Mouse (Mus musculus) embryonic facial prominence, embryonic 10.5 days (tissue): ENCODE measurements around the gene Myo5a. TPM values are rescaled to one million over a fixed set of nuclear protein-coding genes. Genes with fewer than 3 reads are reported as not detected.
A peak's percentile ranks its signal among the peaks of the same experiment; 100 is the strongest.

Experiments used
- DNase-seq: peaks from one replicate; pipeline ENCODE4 v3.0.0-alpha.2; 2017; ENCODE audit warnings: low spot score
- H3K27ac ChIP-seq: fragments of 300-500 bp; sonication (generic); replicated peaks from 2 replicates; pipeline ENCODE4 v1.5.1; 2016; ENCODE audit warnings: mild to moderate bottlenecking
- H3K27me3 ChIP-seq: fragments of 300-500 bp; sonication (generic); replicated peaks from 2 replicates; pipeline ENCODE4 v1.6.1; 2016; ENCODE audit warnings: low read depth, mild to moderate bottlenecking; ENCODE audit not compliant: poor library complexity, severe bottlenecking
- H3K36me3 ChIP-seq: fragments of 300-500 bp; sonication (generic); replicated peaks from 2 replicates; pipeline ENCODE4 v1.6.1; 2016; ENCODE audit warnings: mild to moderate bottlenecking, moderate library complexity
- H3K4me1 ChIP-seq: fragments of 300-500 bp; sonication (generic); 2 replicates; pipeline ENCODE4 v1.6.1; 2016
- H3K4me3 ChIP-seq: fragments of 300-500 bp; sonication (generic); 2 replicates; pipeline ENCODE4 v1.5.1; 2016; ENCODE audit warnings: mild to moderate bottlenecking, moderate library complexity
- H3K9me3 ChIP-seq: fragments of 300-500 bp; sonication (generic); 2 replicates; pipeline ENCODE4 v1.6.1; 2016; ENCODE audit warnings: mild to moderate bottlenecking
- WGBS: fragments of 180-500 bp; shearing (Covaris S2); methylation state at CpG from one replicate; pipeline ENCODE4 v1.1.7; 2016; 5-methylcytosine and 5-hydroxymethylcytosine counted together
- polyA plus RNA-seq: library from polyadenylated mRNA; unstranded; fragments of >200 nt; fragmentation: Nextera tagmentation; extraction: Ambion mirVana; gene quantifications from 2 replicates; pipeline ENCODE4 v1.2.1, GENCODE M21; 2016

Myo5a gene
- polyA plus RNA-seq, 1 experiment from 2014 or later = 21.2 TPM

- WGBS = 85% methylated on average over 2 of the region's 2 CpGs
- peaks cover 17% of the 10 kb centered on the region for H3K4me1 ChIP-seq
- no peaks in the 10 kb centered on the region for H3K27me3 ChIP-seq
- no peaks in the 10 kb centered on the region for H3K9me3 ChIP-seq
- peaks cover 50% of the 10 kb centered on the region for H3K36me3 ChIP-seq
- no peak for DNase-seq
- H3K4me3 ChIP-seq = no peak overlapping the region
- no peak overlapping the region for H3K27ac ChIP-seq
Measured at GRCm38 (mm10) chr9:75041840-75042525, 28.8 kb upstream of the Myo5a start.

DNA sequence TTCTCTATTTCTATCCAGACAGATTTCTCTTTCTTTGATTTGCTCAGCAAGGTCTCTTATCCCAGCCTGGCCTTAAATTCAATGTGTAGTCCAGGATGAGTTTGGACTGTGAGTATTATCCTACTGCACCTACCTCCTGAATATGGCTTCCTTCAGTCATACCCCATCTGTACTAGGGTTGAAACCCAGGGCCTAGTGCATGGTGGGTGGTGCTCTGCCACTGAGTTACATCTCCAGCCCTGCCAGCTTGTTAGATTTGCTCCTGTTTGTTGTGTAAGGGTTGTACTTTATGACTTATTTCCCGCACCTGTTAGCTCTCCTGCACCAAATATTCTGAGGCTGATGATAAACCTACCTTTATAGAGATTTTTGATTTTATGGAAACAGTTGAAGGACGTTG is 27.6 kb upstream of the Myo5a start:
- Histone ChIP-seq H3K9me3 (no peaks in the 10 kb centered on the region), H3K27me3 (no peaks in the 10 kb centered on the region), H3K4me1 (peaks cover 12% of the 10 kb centered on the region), H3K4me3 (no peak overlapping the region), H3K36me3 (peaks cover 61% of the 10 kb centered on the region), H3K27ac (no peak overlapping the region)
- no peak for DNase-seq
- WGBS = 92% methylated on average over 2 of the region's 2 CpGs

DNA sequence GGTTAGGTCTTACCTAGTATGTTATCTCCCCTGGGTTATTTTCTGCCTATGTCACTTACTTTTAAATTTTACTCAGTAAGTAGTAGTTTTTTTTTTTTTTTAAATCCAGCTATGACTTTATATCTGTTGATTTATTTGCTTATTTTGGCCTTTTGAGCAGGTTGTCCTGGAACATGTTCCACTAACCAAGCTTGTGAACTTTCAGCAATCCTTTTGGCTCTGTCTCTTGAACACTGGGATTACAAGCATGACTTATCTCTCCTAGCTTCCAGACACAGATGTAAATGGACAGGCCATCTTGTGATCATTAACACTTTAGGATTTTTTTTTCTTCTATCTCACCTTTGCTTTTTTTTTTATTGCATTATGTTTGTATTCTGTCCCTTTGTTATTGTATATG is 23.7 kb upstream of the Myo5a start:
- no peaks in the 10 kb centered on the region for H3K9me3 ChIP-seq
- peaks cover 44% of the 10 kb centered on the region for H3K36me3 ChIP-seq
- DNase-seq = no peak
- H3K4me3 ChIP-seq = no peak overlapping the region
- H3K4me1 ChIP-seq = no peaks in the 10 kb centered on the region
- no peak overlapping the region for H3K27ac ChIP-seq
- H3K27me3 ChIP-seq = no peaks in the 10 kb centered on the region

DNA sequence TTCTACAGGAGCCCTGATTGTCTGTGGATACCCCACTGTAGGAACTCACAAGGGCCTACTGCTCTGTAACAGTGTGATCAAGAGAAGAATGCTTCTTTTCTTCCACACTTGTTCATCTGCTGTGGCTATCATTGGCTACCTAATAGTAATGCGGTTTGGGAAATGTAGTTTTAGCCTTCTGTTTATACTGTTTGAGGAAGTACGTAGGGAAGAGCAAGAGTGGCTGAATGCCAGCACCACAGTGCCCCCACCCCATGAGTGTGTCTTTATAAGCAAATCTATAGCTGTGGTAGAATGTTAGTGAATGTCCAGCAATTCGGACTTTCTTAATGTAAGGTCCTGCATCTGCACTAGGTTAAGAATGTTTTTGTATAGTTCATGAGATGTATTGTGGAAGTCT is 21.7 kb upstream of the Myo5a start:
- Histone ChIP-seq H3K27ac (no peak overlapping the region), H3K4me3 (no peak overlapping the region), H3K4me1 (no peaks in the 10 kb centered on the region), H3K9me3 (no peaks in the 10 kb centered on the region), H3K27me3 (no peaks in the 10 kb centered on the region), H3K36me3 (peaks cover 35% of the 10 kb centered on the region)
- 86% methylated on average over 3 of the region's 3 CpGs for WGBS
- no peak for DNase-seq

GRCm38 (mm10) chr9:75050003-75050402 is 20.8 kb upstream of the Myo5a start:
- Histone ChIP-seq H3K27ac (no peak overlapping the region), H3K27me3 (no peaks in the 10 kb centered on the region), H3K9me3 (no peaks in the 10 kb centered on the region), H3K4me1 (no peaks in the 10 kb centered on the region), H3K36me3 (peaks cover 39% of the 10 kb centered on the region), H3K4me3 (no peak overlapping the region)
- WGBS = 42% methylated on average over 3 of the region's 3 CpGs
- DNase-seq = peak; percentile 49

GRCm38 (mm10) chr9:75051841-75052240 is 19.0 kb upstream of the Myo5a start:
- H3K9me3 ChIP-seq = no peaks in the 10 kb centered on the region
- no peaks in the 10 kb centered on the region for H3K4me1 ChIP-seq
- 90% methylated on average over 4 of the region's 4 CpGs for WGBS
- no peak overlapping the region for H3K4me3 ChIP-seq
- peaks cover 36% of the 10 kb centered on the region for H3K36me3 ChIP-seq
- H3K27me3 ChIP-seq = no peaks in the 10 kb centered on the region
- no peak for DNase-seq
- no peak overlapping the region for H3K27ac ChIP-seq

- DNase-seq = no peak
- Histone ChIP-seq H3K4me3 (no peak overlapping the region), H3K9me3 (no peaks in the 10 kb centered on the region), H3K4me1 (no peaks in the 10 kb centered on the region), H3K36me3 (peaks cover 56% of the 10 kb centered on the region), H3K27me3 (no peaks in the 10 kb centered on the region), H3K27ac (no peak overlapping the region)
- 91% methylated on average over 5 of the region's 5 CpGs for WGBS
Measured at GRCm38 (mm10) chr9:75055046-75055445, 15.8 kb upstream of the Myo5a start.

- Histone ChIP-seq H3K4me1 (no peaks in the 10 kb centered on the region), H3K27me3 (0 out of 2 replicates have a peak, but pooled peaks cover 2% of the 10 kb centered on the region), H3K9me3 (no peaks in the 10 kb centered on the region), H3K4me3 (no peak overlapping the region), H3K27ac (no peak overlapping the region), H3K36me3 (peaks cover 14% of the 10 kb centered on the region)
- DNase-seq = no peak
- 79% methylated on average over 9 of the region's 9 CpGs for WGBS
Measured at GRCm38 (mm10) chr9:75064678-75065331, 6.0 kb upstream of the Myo5a start.

DNA sequence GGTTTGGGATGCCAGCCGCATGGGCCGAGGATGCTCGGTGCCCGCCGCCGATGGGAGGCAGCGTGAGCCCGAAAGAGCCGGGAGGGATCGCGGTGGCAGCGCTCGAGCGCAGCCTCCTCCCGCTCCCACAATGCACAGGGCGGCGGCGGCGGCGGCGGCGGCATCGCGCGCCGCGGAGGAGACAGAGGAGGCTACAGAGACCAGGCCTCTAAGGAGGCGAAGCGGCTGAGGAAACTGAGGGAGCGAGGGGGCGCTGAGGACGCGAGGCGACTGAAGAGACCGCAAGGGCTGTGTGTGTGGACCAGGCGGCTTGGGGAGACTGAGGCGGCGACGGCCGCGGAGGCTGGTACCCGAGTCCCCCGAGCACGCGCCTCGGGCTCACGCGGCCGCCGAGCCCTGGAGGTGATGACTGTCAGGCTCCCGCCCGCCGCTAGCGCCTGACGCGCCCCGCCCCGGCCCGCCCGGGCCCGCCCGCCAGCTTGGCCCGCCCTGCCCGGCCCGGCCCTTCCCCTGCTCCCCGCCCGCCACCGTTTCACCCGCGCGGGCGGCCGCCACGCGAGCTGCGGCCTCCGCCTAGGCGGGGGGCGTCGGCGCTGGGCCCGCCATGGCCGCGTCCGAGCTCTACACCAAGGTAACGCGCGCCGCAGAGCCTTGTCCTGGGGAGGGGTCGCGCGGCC is 352 bp downstream of the Myo5a start:
- peak; percentile 88 for DNase-seq
- Histone ChIP-seq H3K27ac (peak overlapping the region; percentile 97), H3K4me1 (peaks cover 20% of the 10 kb centered on the region), H3K9me3 (no peaks in the 10 kb centered on the region), H3K27me3 (0 out of 2 replicates have a peak, but pooled peaks cover 8% of the 10 kb centered on the region), H3K36me3 (no peaks in the 10 kb centered on the region), H3K4me3 (peak overlapping the region; percentile 85)
- WGBS = under 1% methylated on average over 89 of the region's 92 CpGs

- no peak for DNase-seq
- no peaks in the 10 kb centered on the region for H3K36me3 ChIP-seq
- 0 out of 2 replicates have a peak, but pooled peaks cover 8% of the 10 kb centered on the region for H3K27me3 ChIP-seq
- H3K4me1 ChIP-seq = peaks cover 20% of the 10 kb centered on the region
- WGBS = under 1% methylated on average over 29 of the region's 29 CpGs
- H3K27ac ChIP-seq = peak overlapping the region; percentile 97
- peak overlapping the region; percentile 85 for H3K4me3 ChIP-seq
- no peaks in the 10 kb centered on the region for H3K9me3 ChIP-seq
Measured at GRCm38 (mm10) chr9:75071706-75072192, 934 bp downstream of the Myo5a start.

GRCm38 (mm10) chr9:75072361-75072760 is 1.5 kb downstream of the Myo5a start:
- DNase-seq = no peak
- Histone ChIP-seq H3K36me3 (no peaks in the 10 kb centered on the region), H3K9me3 (no peaks in the 10 kb centered on the region), H3K4me1 (peaks cover 20% of the 10 kb centered on the region), H3K27me3 (0 out of 2 replicates have a peak, but pooled peaks cover 8% of the 10 kb centered on the region), H3K4me3 (peak overlapping the region; percentile 85), H3K27ac (0 out of 2 replicates have a peak overlapping the region, but pooled peaks have one; percentile 97)
- 18% methylated on average over 3 of the region's 3 CpGs for WGBS

DNA sequence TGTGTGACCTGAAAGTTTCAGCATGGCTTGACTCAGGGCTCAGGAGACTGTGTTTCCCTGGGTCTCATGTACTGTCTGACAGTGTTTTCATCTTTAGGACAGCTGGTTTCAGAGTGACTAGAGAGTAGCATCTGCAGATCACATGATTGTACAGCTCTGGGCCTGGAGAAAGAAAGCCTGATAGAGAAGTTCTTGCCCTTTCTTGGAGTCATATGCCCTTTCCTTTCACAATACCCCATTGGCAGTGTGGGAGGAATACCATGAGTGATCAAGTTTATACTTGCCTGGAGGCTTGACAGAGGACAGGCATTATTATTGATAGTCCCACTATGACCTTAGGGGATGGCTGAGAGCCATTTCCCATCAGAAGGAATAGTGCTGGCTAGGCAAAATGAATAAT is 6.4 kb downstream of the Myo5a start:
- DNase-seq = no peak
- Histone ChIP-seq H3K9me3 (peaks cover 6% of the 10 kb centered on the region; the same call in 1 of the 2 replicates), H3K36me3 (no peaks in the 10 kb centered on the region), H3K27ac (no peak overlapping the region), H3K27me3 (no peaks in the 10 kb centered on the region), H3K4me3 (no peak overlapping the region), H3K4me1 (peaks cover 10% of the 10 kb centered on the region)
